Comparison of ENCODE assay signal across 10 mouse cellular contexts in genomic region chr2:122916772-122917171, GRCm38 (mm10).
DNase-seq lines count a peak whose midpoint lies in the region; TF ChIP-seq lines count a peak whose summit lies in the region.
"Had no signal": no experiment of that assay in that cellular context is flagged by ENCODE, and none has a peak within 500 bp of the region (broad histone marks: within the 10 kb centered on the region; RNA-seq: fewer than 3 reads in every experiment).

No protein-coding gene starts in this region.

- H3K27me3 ChIP-seq in heart, adult 2 months (ENCODE audit: control insufficient read depth, insufficient read depth, low read length), result no peaks in the 10 kb centered on the region

- H3K36me3 ChIP-seq in heart, adult 2 months (ENCODE audit: control insufficient read depth, insufficient read depth, low read length), result no peaks in the 10 kb centered on the region
- H3K36me3 ChIP-seq: midbrain, embryonic 10.5 days had no signal

- peak; percentile 42 for TF ChIP-seq CTCF in heart, adult 2 months (IDR thresholded peaks at IDR 0.05)

- WGBS in heart, adult 2 months, result 85% methylated on average over 1 of the region's 1 CpGs

- H3K4me1 ChIP-seq in heart, adult 2 months (ENCODE audit: control insufficient read depth, insufficient read depth, low read length), result no peaks in the 10 kb centered on the region
- H3K4me1 ChIP-seq: midbrain, embryonic 10.5 days had no signal

- DNase-seq in heart, adult 2 months, result no peak
- DNase-seq in heart, adult 9 months (ENCODE audit: low spot score in 2 of 2), result no peak
- DNase-seq in ovary, postnatal 14 days (ENCODE audit: low spot score), result peak; percentile 1
- DNase-seq in ovary, adult 18-20 months (ENCODE audit: low spot score), result no peak
- DNase-seq in layer of hippocampus, postnatal 36 days, result peak; percentile 15
- DNase-seq in thymus, postnatal 25 days, result peak; percentile 14
- no peak for DNase-seq in gastrocnemius, postnatal 36 days
- DNase-seq in urinary bladder, postnatal 25 days (ENCODE audit: low spot score), result no peak
- DNase-seq: cerebellum, adult 9-10 months had no signal

- H3K4me3 ChIP-seq in heart, adult 2 months, result no peak overlapping the region
- H3K4me3 ChIP-seq: midbrain, embryonic 10.5 days had no signal

- no peak for TF ChIP-seq EP300 in heart, adult 2 months (IDR thresholded peaks at IDR 0.05; ENCODE audit: insufficient read depth, low read depth, low read length)

- no peak overlapping the region for H3K27ac ChIP-seq in heart, adult 2 months
- H3K27ac ChIP-seq: midbrain, embryonic 10.5 days had no signal

- intact Hi-C loops in heart, adult 2 months (cut with DNase I), result no loop called here
- intact Hi-C loops in gastrocnemius, postnatal 36 days (cut with DNase I), result no loop called here

- H3K79me2 ChIP-seq in heart, adult 2 months (replicated peaks; ENCODE audit: control insufficient read depth, insufficient read depth, low read length), result no peaks in the 10 kb centered on the region

- H3K9ac ChIP-seq in heart, adult 2 months (ENCODE audit: low read depth, low read length), result no peak overlapping the region

- TF ChIP-seq POLR2A in heart, adult 2 months (IDR thresholded peaks at IDR 0.05; ENCODE audit: insufficient read depth, low read depth, low read length), result no peak

Comparison
In these comparisons a context has a peak if more than half of its experiments do, and no peak if none do; other contexts are left out.
1. DNase-seq: peak in ovary, postnatal 14 days (single experiment), layer of hippocampus, postnatal 36 days (2 of 2) and thymus, postnatal 25 days (single experiment); none in heart, adult 2 months (0 of 2), heart, adult 9 months (0 of 2), ovary, adult 18-20 months (single experiment), gastrocnemius, postnatal 36 days (0 of 2) and urinary bladder, postnatal 25 days (single experiment).